Mouse (Mus musculus) erythroblast, embryonic 14.5 days (primary cell): ENCODE measurements at regions not wholly inside any gene's neighbourhood (a gene's known extent, or its start where the extent isn't known, plus 50 kb on each side); places are given as distances from the start of the nearest gene placed in this dataset.

ENCODE experiments used
- H3K27me3 ChIP-seq: 2 replicates; pipeline ENCODE4 v1.6.1; 2012; ENCODE audit warnings: inconsistent platforms; ENCODE audit not compliant: control insufficient read depth
- H3K36me3 ChIP-seq: 2 replicates; pipeline ENCODE4 v1.6.1; 2012; ENCODE audit warnings: mild to moderate bottlenecking, inconsistent platforms; ENCODE audit not compliant: control insufficient read depth
- H3K4me1 ChIP-seq: 2 replicates; pipeline ENCODE4 v1.6.1; 2012; ENCODE audit warnings: inconsistent platforms; ENCODE audit not compliant: control insufficient read depth
- H3K4me3 ChIP-seq: replicated peaks from 2 replicates; pipeline ENCODE3; 2012; ENCODE audit warnings: moderate library complexity, mild to moderate bottlenecking, inconsistent platforms
- H3K9me3 ChIP-seq: 2 replicates; pipeline ENCODE4 v1.6.1; 2012; ENCODE audit warnings: low read length, inconsistent platforms, mixed read lengths; ENCODE audit not compliant: control insufficient read depth
- GATA1 ChIP-seq: IDR thresholded peaks from 2 replicates; pipeline ENCODE4 v1.6.1; 2012; ENCODE audit warnings: low read length, inconsistent platforms, mixed read lengths
- TAL1 ChIP-seq: IDR thresholded peaks from 3 replicates; pipeline ENCODE4 v1.6.1; 2012; ENCODE audit warnings: low read length, inconsistent platforms, mixed read lengths

DNA sequence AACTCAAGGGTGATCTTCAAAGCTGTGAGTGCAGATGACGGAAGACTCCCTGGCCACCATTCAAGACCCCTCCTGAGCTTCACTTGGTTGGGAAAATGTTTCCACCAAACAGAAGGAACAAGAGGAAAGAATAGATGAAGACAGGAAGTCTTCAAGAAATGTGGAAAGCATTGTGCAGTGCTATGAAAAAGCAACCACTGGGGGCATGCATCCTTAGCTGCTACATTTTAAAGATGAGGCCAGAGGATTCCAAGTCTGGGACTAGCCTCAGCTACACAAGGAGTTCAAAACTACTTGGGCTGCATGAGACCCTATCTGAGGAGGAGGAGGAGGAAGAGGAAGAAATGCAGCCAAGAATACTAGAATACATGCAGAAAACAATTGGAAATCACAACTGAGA lies 207.6 kb upstream of the Hes1 start:
- H3K9me3 ChIP-seq, result no peaks in the 10 kb centered on the region
- no peaks in the 10 kb centered on the region for H3K27me3 ChIP-seq
- TF ChIP-seq TAL1, result no peak
- no peak for TF ChIP-seq GATA1
- H3K4me3 ChIP-seq, result no peak overlapping the region
- no peaks in the 10 kb centered on the region; the same call in 1 of the 2 replicates for H3K4me1 ChIP-seq
- H3K36me3 ChIP-seq, result no peaks in the 10 kb centered on the region

- Histone ChIP-seq H3K36me3 (no peaks in the 10 kb centered on the region), H3K4me1 (no peaks in the 10 kb centered on the region; the same call in 1 of the 2 replicates), H3K4me3 (no peak overlapping the region), H3K9me3 (no peaks in the 10 kb centered on the region), H3K27me3 (no peaks in the 10 kb centered on the region; the same call in 1 of the 2 replicates)
- TF ChIP-seq GATA1, result no peak
- no peak for TF ChIP-seq TAL1
These were observed 205.5 kb upstream of the Hes1 start for GRCm38 (mm10) chr16:29858645-29859044.

DNA sequence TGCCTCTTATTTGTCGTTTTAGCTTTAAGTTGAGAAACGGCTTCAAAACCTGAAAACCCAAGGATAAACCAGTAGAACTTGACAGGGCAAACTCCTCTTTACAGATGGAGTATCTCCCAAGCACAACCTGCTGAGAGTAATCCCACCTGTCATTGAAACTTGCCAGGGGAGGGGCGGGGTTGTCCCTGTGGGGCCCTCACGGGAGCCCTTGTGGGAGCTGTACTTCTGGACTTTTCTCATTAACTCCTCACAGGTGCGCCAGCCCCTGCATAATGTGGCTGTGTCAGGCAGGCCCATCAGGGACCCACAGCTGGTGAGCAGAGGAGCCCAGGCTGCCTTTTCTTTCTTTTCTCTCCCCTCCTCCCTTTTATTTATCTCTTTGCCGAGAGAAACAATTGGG lies 203.9 kb upstream of the Hes1 start:
- no peaks in the 10 kb centered on the region for H3K36me3 ChIP-seq
- H3K4me3 ChIP-seq, result no peak overlapping the region
- no peaks in the 10 kb centered on the region; the same call in 1 of the 2 replicates for H3K27me3 ChIP-seq
- TF ChIP-seq TAL1 (no peak), GATA1 (no peak)
- H3K9me3 ChIP-seq, result no peaks in the 10 kb centered on the region
- H3K4me1 ChIP-seq, result no peaks in the 10 kb centered on the region; the same call in 1 of the 2 replicates

- no peaks in the 10 kb centered on the region for H3K36me3 ChIP-seq
- H3K9me3 ChIP-seq, result no peaks in the 10 kb centered on the region
- H3K27me3 ChIP-seq, result no peaks in the 10 kb centered on the region; the same call in 1 of the 2 replicates
- no peaks in the 10 kb centered on the region; the same call in 1 of the 2 replicates for H3K4me1 ChIP-seq
- no peak overlapping the region for H3K4me3 ChIP-seq
- TF ChIP-seq TAL1 (no peak), GATA1 (no peak)
These were observed 203.1 kb upstream of the Hes1 start for GRCm38 (mm10) chr16:29861056-29861455.

DNA sequence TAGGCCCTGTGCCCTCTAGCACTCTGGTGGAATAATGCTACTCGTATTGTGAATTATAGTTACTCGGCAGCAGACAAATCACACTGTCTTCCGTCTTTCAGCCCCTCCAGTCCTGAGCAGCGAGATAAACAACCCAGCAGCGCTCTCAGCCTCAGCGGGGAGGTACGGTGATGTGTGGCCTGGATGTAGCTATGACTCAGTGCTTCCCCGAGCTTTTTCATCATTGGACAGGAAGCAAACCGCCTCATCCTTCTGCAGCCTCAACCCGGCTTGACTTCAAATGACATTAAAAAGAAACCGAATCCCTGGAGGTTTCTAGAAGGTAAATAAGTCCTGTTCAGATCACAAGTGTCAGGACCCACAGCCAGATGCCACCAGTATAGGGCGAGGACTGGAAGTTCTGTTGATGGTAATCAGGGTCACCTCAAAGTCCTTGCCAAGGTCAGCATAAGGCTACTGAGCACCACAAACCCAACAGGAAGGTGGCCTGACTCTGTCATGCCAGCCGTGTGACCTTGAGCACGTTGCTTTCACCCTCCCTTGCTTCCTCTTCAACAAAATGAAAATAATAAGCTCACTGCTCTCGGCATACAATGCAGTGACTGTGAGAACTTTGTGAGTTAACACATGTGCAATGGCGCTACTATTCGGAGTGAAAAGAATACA lies 199.0 kb upstream of the Hes1 start:
- no peaks in the 10 kb centered on the region; the same call in 1 of the 2 replicates for H3K27me3 ChIP-seq
- H3K4me3 ChIP-seq, result no peak overlapping the region
- no peaks in the 10 kb centered on the region for H3K4me1 ChIP-seq
- TF ChIP-seq GATA1 (no peak), TAL1 (no peak)
- H3K36me3 ChIP-seq, result no peaks in the 10 kb centered on the region
- no peaks in the 10 kb centered on the region for H3K9me3 ChIP-seq

DNA sequence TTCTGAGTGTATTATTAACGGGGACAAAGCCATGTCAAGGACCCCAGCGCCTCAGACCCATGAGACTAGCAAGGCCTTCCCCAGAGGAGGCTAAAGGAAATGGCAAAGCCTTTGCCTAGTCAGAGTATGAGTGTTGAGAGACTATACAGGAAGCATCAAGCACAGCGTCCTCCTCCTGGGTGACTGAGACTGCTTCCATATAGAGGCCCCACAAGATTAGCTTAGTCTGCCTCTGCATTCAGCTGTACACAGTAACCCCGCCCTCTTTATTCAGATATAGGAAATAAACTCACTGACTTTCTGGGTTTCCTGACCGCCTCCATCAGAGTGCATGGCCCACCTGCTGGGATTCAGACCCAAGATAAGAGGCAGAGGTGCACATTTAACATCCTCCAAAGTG lies 192.8 kb upstream of the Hes1 start:
- no peaks in the 10 kb centered on the region for H3K27me3 ChIP-seq
- no peaks in the 10 kb centered on the region for H3K36me3 ChIP-seq
- H3K4me1 ChIP-seq, result no peaks in the 10 kb centered on the region
- no peaks in the 10 kb centered on the region for H3K9me3 ChIP-seq
- no peak overlapping the region for H3K4me3 ChIP-seq
- TF ChIP-seq GATA1, result no peak
- TF ChIP-seq TAL1, result no peak

GRCm38 (mm10) chr16:29876196-29876595 lies 188.0 kb upstream of the Hes1 start:
- TF ChIP-seq TAL1 (no peak), GATA1 (no peak)
- no peaks in the 10 kb centered on the region for H3K36me3 ChIP-seq
- peaks cover 3% of the 10 kb centered on the region for H3K27me3 ChIP-seq
- H3K4me3 ChIP-seq, result no peak overlapping the region
- peaks cover 2% of the 10 kb centered on the region; the same call in 1 of the 2 replicates for H3K4me1 ChIP-seq
- H3K9me3 ChIP-seq, result no peaks in the 10 kb centered on the region

- H3K4me3 ChIP-seq, result no peak overlapping the region
- H3K9me3 ChIP-seq, result no peaks in the 10 kb centered on the region
- H3K36me3 ChIP-seq, result no peaks in the 10 kb centered on the region
- peaks cover 3% of the 10 kb centered on the region for H3K27me3 ChIP-seq
- peaks cover 4% of the 10 kb centered on the region; the same call in 1 of the 2 replicates for H3K4me1 ChIP-seq
- no peak for TF ChIP-seq TAL1
- TF ChIP-seq GATA1, result no peak
These were observed 186.6 kb upstream of the Hes1 start for GRCm38 (mm10) chr16:29877372-29878123.

DNA sequence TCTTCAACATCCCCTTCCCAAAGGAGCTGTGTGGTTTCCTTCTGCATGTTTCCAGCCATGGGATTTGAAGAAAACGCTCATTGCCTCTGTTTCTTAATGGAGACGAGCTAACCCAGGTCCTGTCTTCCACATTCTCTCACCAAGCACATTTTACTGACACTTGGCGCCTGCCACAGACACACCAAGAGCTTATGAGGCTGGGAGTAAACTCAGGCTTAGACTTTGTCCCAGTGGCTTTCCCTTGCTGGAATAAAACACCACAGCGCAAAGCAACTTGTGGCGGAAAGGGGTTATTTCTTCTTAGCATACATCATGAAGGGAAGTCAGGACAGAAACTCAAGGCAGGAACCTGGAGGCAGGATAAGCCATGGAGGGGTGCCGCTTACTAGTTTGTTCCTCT lies 184.5 kb upstream of the Hes1 start:
- Histone ChIP-seq H3K9me3 (no peaks in the 10 kb centered on the region), H3K4me3 (no peak overlapping the region), H3K36me3 (no peaks in the 10 kb centered on the region), H3K27me3 (peaks cover 3% of the 10 kb centered on the region), H3K4me1 (peaks cover 5% of the 10 kb centered on the region; the same call in 1 of the 2 replicates)
- no peak for TF ChIP-seq TAL1
- no peak for TF ChIP-seq GATA1
